Mouse (Mus musculus) heart, embryonic 11.5 days (tissue): Measurements from ENCODE around the gene BC024063. TPM values are rescaled to one million over a fixed set of nuclear protein-coding genes. Genes with fewer than 3 reads are reported as not detected.
A peak's percentile ranks its signal among the peaks of the same experiment; 100 is the strongest.
"Not testable (repeated sequence)": the region's sequence is repeated elsewhere in the genome, so short reads cannot be mapped to it uniquely, and the experiment has no call there.

Experiments
- ATAC-seq: fragments of 200-750 bp; cut with Nextera tagmentation; replicated peaks from 2 replicates; pipeline ENCODE4 v1.8.0; 2017; ENCODE audit warnings: moderate library complexity; ENCODE audit not compliant: insufficient number of reproducible peaks, low FRiP score, low TSS enrichment
- H3K27ac ChIP-seq: fragments of 300-500 bp; sonication (generic); 2 replicates; pipeline ENCODE4 v1.5.1; 2014; ENCODE audit warnings: mild to moderate bottlenecking, low read depth, low read length
- H3K27me3 ChIP-seq: fragments of 300-500 bp; sonication (generic); 2 replicates; pipeline ENCODE4 v1.6.1; 2014; ENCODE audit warnings: mild to moderate bottlenecking, low read length, mixed read lengths; ENCODE audit not compliant: control insufficient read depth, insufficient read depth
- H3K36me3 ChIP-seq: fragments of 300-500 bp; sonication (generic); 2 replicates; pipeline ENCODE4 v1.6.1; 2014; ENCODE audit warnings: mild to moderate bottlenecking, low read length, moderate library complexity, mixed read lengths; ENCODE audit not compliant: control insufficient read depth, insufficient read depth
- H3K4me1 ChIP-seq: fragments of 300-500 bp; sonication (generic); 2 replicates; pipeline ENCODE4 v1.6.1; 2014; ENCODE audit warnings: low read length; ENCODE audit not compliant: control insufficient read depth, insufficient read depth
- H3K4me2 ChIP-seq: fragments of 300-500 bp; sonication (generic); 2 replicates; pipeline ENCODE4 v1.6.1; 2014; ENCODE audit warnings: mild to moderate bottlenecking, moderate library complexity
- H3K4me3 ChIP-seq: fragments of 300-500 bp; sonication (generic); 2 replicates; pipeline ENCODE4 v1.5.1; 2014; ENCODE audit warnings: low read depth, low read length
- H3K9ac ChIP-seq: fragments of 300-500 bp; sonication (generic); 2 replicates; pipeline ENCODE4 v1.6.1; 2014; ENCODE audit warnings: mild to moderate bottlenecking, low read depth, low read length, moderate library complexity
- H3K9me3 ChIP-seq: fragments of 300-500 bp; sonication (generic); replicated peaks from 2 replicates; pipeline ENCODE4 v1.6.1; 2016; ENCODE audit warnings: low read length; ENCODE audit not compliant: control insufficient read depth
- WGBS: fragments of 180-500 bp; shearing (Covaris S2); extraction: QIAGEN DNeasy Blood & Tissue Kit; methylation state at CpG from one replicate; pipeline ENCODE4 v1.1.7; 2014; ENCODE audit not compliant: insufficient replicate concordance; 5-methylcytosine and 5-hydroxymethylcytosine counted together
- polyA plus RNA-seq: library from polyadenylated mRNA; unstranded; fragments of >200 nt; fragmentation: Nextera tagmentation; extraction: Ambion mirVana; gene quantifications from 2 replicates; pipeline ENCODE4 v1.2.1, GENCODE M21; 2014

Gene BC024063
- 2.9 and 3.2 TPM in 2 replicates for polyA plus RNA-seq

GRCm38 (mm10) chr10:82082728-82083621 is at the start of gene BC024063:
Gene BC024063 (plus strand): TSS chr10:82083353.
- Histone ChIP-seq H3K4me3 (peak within 1 kb of the TSS; percentile 52), H3K4me2 (peak within 1 kb of the TSS; percentile 56), H3K9ac (peak within 1 kb of the TSS; percentile 59; the same call in 1 of the 2 replicates), H3K27ac (peak within 1 kb of the TSS; percentile 46; the same call in 1 of the 2 replicates)
- H3K27me3 ChIP-seq, H3K4me1 ChIP-seq, H3K9me3 ChIP-seq, H3K36me3 ChIP-seq: not testable (repeated sequence)
- peak; percentile 93 for ATAC-seq
- 15% methylated on average over 42 of the region's 42 CpGs for WGBS

GRCm38 (mm10) chr10:82042191-82042590 is 41.0 kb upstream of the BC024063 start:
- Histone ChIP-seq H3K9ac (no peak overlapping the region), H3K27ac (no peak overlapping the region), H3K27me3 (no peaks in the 10 kb centered on the region), H3K4me3 (no peak overlapping the region), H3K4me2 (no peak overlapping the region), H3K9me3 (0 out of 2 replicates have a peak, but pooled peaks cover 7% of the 10 kb centered on the region), H3K4me1 (no peaks in the 10 kb centered on the region), H3K36me3 (no peaks in the 10 kb centered on the region)
- WGBS, result 56% methylated on average over 2 of the region's 2 CpGs
- ATAC-seq, result no peak

DNA sequence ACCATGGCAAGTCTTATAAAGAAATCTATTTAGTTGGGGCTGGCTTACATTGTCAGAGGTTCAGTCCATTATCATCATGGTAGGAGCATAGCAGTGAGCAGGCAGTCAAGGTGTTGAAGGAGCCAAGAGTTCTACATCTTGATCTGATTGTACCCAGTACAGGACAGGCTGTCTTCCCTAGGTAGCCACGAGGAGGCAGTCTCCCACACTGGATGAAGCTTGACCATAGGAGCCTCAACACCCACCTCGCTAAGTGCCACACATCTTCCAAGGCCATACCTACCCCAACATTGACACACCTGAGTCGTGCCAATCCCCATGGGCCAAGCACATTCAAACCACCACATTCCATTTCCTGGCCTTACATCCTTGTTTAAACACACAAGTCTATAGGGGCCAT is 36.5 kb upstream of the BC024063 start:
- H3K9me3 ChIP-seq, result peaks cover 15% of the 10 kb centered on the region
- H3K9ac ChIP-seq, result no peak overlapping the region
- no peak for ATAC-seq
- H3K27ac ChIP-seq, result no peak overlapping the region
- peaks cover 3% of the 10 kb centered on the region for H3K36me3 ChIP-seq
- 79% methylated on average over 3 of the region's 3 CpGs for WGBS
- H3K4me1 ChIP-seq, result no peaks in the 10 kb centered on the region
- no peak overlapping the region for H3K4me2 ChIP-seq
- H3K4me3 ChIP-seq, result no peak overlapping the region
- no peaks in the 10 kb centered on the region for H3K27me3 ChIP-seq

GRCm38 (mm10) chr10:82047597-82048459 is 35.3 kb upstream of the BC024063 start, which contains the start of gene Zfp873:
Gene Zfp873 (plus strand): TSS chr10:82048123.
- WGBS, result 9% methylated on average over 35 of the region's 35 CpGs
- H3K27ac ChIP-seq, result peak within 1 kb of the TSS; percentile 93
- no peaks in the 10 kb centered on the region for H3K27me3 ChIP-seq
- peaks cover 14% of the 10 kb centered on the region for H3K36me3 ChIP-seq
- H3K4me2 ChIP-seq, result peak within 1 kb of the TSS; percentile 67
- no peaks in the 10 kb centered on the region for H3K4me1 ChIP-seq
- H3K9ac ChIP-seq, result peak within 1 kb of the TSS; percentile 90
- peak within 1 kb of the TSS; percentile 73 for H3K4me3 ChIP-seq
- peak; percentile 97 for ATAC-seq
- H3K9me3 ChIP-seq, result peaks cover 26% of the 10 kb centered on the region

DNA sequence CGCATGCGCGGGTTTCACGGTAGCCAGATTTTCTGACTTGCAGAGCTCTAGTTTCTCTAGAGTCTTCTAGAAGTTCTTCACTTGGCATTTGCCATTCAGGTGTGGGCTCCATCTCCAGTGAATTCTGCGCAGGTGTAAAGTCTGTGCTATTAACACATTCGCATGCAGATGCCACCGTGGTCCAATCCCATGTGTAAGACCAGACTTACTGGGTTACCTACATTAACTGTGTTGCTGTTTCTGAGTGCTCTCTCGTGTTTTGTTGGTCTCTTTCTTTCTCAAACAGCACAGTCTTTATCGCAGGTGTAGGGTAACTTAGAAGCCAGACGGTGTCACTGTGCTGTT is 34.7 kb upstream of the BC024063 start:
- peak overlapping the region; percentile 93 for H3K27ac ChIP-seq
- ATAC-seq, result not testable (repeated sequence)
- WGBS, result 25% methylated on average over 10 of the region's 10 CpGs

GRCm38 (mm10) chr10:82083622-82083971 is 444 bp downstream of the BC024063 start:
- H3K9ac ChIP-seq, result peak overlapping the region; percentile 59; the same call in 1 of the 2 replicates
- H3K4me1 ChIP-seq, ATAC-seq, H3K27me3 ChIP-seq, H3K36me3 ChIP-seq, H3K27ac ChIP-seq, H3K9me3 ChIP-seq: not testable (repeated sequence)
- WGBS, result 24% methylated on average over 11 of the region's 14 CpGs
- H3K4me2 ChIP-seq, result peak overlapping the region; percentile 56
- H3K4me3 ChIP-seq, result peak overlapping the region; percentile 52

More for the DNA sequence above, 34.7 kb upstream of the BC024063 start:
- not testable (repeated sequence) for H3K4me1 ChIP-seq, H3K27me3 ChIP-seq
- Histone ChIP-seq H3K4me2 (peak overlapping the region; percentile 67), H3K36me3 (peaks cover 18% of the 10 kb centered on the region), H3K9ac (peak overlapping the region; percentile 90), H3K9me3 (peaks cover 30% of the 10 kb centered on the region), H3K4me3 (peak overlapping the region; percentile 73)

- Histone ChIP-seq H3K4me2 (no peak overlapping the region), H3K4me3 (no peak overlapping the region), H3K36me3 (no peaks in the 10 kb centered on the region), H3K9ac (no peak overlapping the region), H3K27ac (no peak overlapping the region), H3K4me1 (no peaks in the 10 kb centered on the region), H3K9me3 (peaks cover 17% of the 10 kb centered on the region), H3K27me3 (no peaks in the 10 kb centered on the region)
- 72% methylated on average over 3 of the region's 3 CpGs for WGBS
- no peak for ATAC-seq
Observed at GRCm38 (mm10) chr10:82117206-82117605, 34.1 kb downstream of the BC024063 start.

DNA sequence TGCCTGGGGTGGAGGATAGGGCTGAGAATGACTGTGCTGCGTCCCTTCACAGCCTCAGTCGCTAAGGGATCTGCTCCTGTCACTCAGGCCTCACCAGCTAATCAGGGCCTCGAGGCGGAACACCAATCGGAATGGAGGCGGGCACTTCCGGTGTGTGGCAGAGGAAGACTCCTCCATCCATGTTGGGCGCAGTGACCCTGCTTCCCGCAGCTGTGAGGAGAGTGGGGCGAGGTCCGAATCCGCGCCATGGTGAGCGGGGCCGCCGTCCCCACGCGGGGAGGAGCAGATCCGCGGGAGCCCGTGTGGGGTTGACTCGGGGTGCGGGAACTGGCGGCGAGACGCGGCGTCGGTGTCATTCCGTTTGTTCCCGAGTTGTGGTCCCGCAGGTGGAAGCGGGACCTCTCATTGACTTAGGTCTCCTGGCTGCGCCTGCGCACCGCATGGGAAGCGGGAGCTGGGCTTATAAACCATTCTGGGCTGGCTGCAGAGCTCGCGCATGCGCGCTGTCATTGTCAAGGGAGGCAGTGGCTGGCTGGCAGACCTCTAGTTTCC is 44.8 kb downstream of the BC024063 start, which contains the start of gene AU041133:
Gene AU041133 (plus strand): TSS at position 164 of the 552 bp plus-strand sequence.
- Histone ChIP-seq H3K4me2 (peak within 1 kb of the TSS; percentile 67), H3K9me3 (peaks cover 8% of the 10 kb centered on the region), H3K4me3 (peak within 1 kb of the TSS; percentile 70), H3K36me3 (peaks cover 7% of the 10 kb centered on the region; the same call in 1 of the 2 replicates), H3K9ac (peak within 1 kb of the TSS; percentile 83), H3K27me3 (no peaks in the 10 kb centered on the region), H3K27ac (peak within 1 kb of the TSS; percentile 73), H3K4me1 (no peaks in the 10 kb centered on the region)
- ATAC-seq, result peak; percentile 97
- WGBS, result 4% methylated on average over 41 of the region's 41 CpGs
